Mouse (Mus musculus) layer of hippocampus, adult 9-10 months (tissue): Measurements from ENCODE around the gene Kcnab3.
A peak's percentile ranks its signal among the peaks of the same experiment; 100 is the strongest.

Experiments used
- DNase-seq: peaks from one replicate; pipeline ENCODE4 v3.0.0; 2022; ENCODE audit warnings: low spot score

The Kcnab3 gene

DNA sequence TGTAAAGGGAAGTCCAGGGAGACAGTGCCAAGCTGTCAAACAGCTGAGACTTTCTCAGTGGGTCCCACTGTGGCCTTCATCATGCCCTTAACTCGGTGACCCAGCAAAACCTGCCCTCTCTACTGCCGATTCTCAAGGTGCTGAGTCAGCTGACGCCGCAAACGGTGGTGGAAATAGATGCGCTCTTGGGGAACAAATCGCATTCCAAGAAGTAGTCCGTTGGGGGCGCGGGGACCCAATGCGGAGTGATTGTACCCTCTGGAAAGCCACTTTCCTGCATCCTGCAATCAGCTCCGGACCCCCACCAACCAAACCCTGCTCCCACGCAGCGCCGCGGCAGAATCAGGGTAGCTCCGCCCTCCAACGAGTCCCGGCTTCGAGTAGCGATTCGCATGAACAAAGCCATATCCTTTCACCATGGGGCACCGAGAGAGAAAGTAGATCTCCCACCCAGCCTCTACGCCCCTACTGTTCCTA lies 5.9 kb downstream of the Kcnab3 start:
- peak; percentile 63 for DNase-seq

DNA sequence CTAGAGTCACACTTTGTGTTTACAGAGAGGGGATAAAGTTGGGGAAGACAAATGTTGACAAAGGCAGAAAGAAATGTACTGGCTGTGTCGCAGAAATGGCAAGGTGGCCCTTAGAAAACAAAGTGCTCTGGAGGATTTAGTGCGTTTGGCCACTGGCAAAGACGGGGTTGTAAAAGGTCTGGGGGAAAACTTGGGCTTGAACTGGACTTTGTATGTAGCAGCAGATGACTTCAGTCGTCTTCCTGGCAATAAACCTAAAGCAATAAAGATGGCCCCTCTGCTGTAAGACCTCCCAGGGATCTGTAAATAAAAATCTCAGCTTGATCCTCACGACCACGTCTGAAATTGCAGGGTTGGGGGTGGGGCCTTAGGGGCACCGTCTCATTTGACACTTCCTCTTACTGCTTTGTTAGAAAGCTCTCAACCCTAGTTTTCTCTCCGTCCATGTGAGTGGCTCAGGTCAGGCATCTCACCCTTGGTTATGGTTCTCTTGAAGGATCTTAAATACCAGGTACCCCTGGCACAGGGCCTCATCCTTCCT lies 6.7 kb downstream of the Kcnab3 start:
- DNase-seq: no peak

DNA sequence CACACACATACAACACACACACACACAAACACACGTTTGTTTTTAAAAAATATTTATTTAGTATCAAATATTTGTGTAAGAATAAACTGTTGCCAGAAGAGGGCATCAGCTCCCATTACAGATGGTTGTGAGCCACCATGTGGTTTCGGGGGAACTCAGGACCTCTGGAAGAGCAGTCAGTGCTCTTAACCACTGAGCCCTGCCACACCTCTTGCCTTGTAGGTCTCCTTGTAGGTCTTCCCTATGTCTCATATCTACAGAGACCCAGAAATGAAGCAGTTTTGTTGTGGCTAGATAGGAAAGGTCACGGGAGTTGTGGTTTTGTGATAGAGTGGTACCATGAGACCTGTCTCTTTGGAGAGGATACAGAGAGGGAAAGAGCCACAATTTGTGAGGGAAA lies 7.9 kb downstream of the Kcnab3 start:
- no peak for DNase-seq

DNA sequence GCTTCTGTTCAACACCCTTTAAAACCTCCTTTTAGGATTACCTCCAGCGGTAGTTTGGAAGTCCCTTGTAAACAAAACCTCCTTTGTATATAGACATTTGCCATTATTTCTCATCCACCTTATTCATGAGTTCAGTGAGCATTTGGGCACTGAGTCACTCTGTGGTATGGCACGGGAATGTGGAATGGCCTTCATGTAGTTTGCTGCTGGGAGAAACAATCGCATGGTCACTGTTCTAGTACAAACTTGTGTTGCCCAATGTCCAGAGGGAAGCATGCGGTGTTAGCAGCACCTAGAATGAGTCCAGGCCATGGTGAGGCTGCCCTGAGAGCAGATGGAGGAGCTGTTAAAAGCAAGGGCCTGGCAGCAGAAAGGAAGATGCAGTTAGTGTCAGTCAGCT lies 8.7 kb downstream of the Kcnab3 start:
- DNase-seq: no peak

DNA sequence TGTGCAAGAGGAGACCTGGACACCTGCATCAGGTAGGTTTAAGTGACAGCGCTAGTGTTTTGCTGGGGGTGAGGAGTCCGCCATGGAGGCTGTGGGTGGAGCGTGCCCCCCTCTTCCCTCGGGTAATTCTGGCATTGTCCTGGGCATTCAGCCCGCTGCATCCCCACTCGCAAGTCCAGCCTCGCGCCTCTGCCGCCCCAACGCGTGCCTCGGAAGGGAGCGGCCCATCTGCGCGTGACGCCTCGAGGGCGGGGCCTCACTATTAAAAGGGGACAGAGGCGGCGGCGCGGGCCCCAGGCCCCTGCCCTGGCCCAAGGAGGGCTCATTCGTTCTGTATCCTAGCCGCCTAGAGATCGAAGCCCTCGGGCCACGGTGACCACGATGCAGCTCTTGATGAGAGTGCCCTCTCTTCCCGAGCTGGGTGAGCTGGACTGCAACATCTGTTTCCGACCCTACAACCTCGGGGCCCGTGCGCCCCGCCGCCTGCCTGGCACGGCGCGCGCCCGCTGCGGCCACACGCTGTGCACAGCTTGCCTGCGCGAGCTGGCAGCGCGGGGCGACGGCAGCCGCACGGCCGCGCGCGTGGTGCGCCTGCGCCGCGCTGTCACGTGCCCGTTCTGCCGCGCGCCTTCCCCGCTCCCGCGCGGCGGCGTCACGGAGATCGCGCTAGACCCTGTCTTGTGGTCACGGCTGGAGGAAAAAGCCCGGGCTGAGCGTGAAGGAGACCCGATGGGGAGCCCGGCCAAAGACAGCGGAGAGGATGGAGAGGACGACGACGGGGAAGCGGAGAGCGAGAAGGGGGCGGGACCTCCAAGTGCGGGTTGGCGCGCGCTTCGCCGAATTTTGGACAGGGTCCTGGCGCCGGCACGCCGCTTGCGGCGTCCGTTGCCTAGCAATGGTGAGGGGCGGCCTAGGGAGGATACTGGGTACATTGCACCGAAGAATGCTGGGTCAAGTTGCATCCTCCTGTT lies 14.4 kb downstream of the Kcnab3 start, which contains the start of gene Rnf227:
TSS of gene Rnf227 (plus strand) at position 301 of the 971 bp plus-strand sequence.
- DNase-seq: peak; percentile 36

DNA sequence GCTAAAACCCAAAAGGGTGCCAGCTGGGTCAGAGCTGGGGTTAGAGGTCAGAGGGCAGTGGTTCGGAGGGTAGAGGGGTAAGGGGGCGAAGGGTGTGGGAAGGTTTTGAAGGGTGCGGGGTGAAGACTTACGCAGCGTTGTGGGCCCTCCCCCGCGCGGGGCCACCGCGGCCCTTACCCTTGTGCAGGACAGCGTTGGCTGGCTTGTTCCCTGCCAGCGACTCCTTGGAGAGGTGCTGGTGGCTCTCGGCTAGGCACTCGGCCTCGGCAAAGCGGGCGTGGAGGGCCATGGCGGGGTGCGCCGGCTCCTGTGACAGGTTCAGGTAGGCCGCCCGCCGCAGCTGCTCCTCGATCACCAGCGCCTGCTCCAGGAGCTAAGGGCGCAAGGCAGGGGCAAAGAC lies 20.4 kb downstream of the Kcnab3 start:
- no peak for DNase-seq

DNA sequence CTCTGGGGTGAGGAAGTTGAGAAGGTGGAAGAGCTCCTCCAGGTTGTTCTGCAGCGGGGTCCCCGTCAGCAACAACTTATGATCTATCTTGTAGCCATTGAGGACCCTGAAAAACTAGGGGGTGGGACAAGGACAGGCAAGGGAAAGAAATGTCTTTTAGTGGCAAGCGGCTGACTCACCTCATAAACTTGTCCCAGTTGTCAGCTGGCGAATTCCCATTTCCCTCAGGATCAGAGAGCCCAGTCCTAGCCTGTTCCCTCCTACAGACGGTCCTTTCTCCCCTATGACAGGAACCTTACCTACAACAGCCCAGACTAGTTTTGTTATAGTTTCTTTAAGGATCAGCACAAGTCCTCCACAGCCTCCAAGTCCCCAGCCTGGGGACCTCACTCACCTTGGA lies 30.5 kb downstream of the Kcnab3 start:
- DNase-seq: no peak

DNA sequence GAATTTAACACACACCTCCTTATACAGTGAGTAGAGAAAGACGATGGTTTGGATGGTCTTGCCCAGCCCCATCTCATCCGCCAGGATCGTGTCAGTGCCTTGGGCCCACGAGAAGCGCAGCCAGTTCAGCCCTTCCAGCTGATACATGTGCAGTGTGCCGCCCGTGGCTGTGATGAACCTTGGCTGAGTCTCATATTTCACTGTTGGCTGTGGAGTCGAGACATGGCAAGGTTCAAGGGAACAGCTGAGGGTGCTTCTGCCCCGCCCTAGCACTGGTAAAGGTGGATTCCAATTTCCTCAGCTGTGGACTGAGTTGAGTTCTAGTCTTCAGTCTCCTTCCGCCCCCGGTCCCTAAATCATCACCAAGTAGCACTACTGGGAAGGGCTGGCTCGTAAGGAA lies 31.6 kb downstream of the Kcnab3 start:
- DNase-seq: no peak

DNA sequence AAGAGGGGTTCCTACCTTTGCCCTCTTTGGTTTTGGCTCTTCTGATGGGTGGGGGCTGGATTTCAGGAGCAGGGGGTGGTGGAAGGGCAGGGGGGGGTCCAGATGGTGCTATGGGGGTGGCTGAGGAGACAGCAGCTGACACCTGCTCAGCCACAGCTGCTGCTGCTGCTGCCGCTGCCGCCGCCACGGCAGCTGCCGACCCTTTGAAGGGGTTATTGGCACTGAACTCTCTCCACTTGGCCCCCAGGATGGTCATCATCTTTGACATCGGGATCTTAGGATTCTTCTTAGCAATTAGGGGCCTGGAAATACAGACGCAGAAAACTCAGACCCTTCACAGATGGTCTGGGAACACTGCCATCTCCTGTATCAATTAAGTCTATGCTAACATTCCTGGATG lies 36.0 kb downstream of the Kcnab3 start:
- no peak for DNase-seq

DNA sequence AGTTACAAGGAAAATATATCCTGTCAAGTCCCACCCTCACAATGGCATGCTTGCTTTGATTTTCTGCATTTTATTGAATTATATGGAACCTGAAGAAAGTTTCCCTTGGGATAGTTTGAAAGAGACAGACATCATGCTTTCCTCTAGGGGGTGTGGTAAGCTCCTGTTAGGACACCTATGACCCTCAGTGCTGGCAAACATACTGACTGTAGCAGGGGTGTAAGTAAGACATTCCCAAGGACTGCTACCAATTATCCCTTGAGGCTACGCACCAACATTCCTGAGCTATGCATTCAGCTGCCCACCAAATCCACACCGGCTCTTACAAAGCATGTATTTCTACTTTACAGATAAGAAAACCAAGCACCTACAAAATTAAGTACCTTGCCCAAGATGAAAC lies 36.4 kb downstream of the Kcnab3 start:
- no peak for DNase-seq

DNA sequence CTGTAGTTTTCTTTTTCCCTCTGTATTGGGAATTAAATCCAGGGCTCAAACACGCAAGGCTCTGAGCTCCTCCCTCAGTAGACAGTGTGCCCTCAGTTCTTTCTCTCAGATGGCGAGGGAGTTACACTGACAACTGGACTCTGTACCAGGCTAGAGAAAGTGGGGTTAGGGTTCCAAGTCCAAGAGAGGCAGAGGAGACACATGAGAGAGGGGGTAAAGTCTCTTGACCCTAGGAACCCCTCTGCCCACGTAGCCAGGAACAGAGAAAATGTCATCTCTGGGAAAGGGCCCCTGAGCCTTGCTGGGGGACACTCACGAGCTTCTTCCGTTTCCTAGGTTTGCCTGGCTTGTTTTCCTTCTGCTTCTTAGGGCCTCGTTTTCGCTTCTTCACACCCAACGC lies 38.3 kb downstream of the Kcnab3 start:
- no peak for DNase-seq

DNA sequence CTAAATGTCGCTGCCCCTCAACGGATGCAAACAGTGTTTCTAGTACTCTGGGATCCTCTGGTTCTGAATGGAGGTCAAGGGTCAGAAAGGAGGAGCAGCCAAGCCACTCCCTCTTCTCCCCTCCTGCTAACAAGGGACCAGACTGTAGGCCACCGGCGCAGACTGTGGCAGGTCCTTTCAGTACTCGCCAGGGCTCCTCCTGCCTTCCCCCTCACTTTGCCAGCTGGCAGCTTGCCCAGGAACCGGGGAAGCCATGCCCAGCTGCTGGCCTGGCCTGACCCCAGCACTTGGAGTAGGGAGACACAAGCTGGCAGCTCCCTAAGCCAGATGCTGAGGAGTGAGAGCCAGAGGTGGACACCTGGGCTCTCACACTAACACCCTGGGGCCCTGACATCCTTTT lies 38.9 kb downstream of the Kcnab3 start:
- DNase-seq: peak; percentile 75

DNA sequence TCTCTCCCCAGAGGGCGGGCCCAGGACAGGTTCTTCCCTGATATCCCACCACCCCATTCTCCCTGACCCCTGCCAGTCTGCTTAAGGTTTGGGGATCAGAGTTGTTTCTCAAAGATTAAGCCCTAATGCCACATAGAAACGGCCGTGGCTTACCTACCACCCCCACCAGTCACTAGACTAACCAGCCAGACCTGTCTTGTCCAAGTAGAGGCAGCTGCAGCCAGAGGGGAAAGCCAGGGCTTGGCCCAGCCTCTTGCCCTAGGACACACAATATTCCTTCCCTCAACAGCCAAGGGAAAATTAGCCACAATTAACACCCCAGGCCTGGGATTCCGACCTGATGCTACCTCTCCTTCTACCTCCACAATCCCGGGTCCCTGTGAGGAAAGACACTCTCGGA lies 39.7 kb downstream of the Kcnab3 start:
- no peak for DNase-seq

DNA sequence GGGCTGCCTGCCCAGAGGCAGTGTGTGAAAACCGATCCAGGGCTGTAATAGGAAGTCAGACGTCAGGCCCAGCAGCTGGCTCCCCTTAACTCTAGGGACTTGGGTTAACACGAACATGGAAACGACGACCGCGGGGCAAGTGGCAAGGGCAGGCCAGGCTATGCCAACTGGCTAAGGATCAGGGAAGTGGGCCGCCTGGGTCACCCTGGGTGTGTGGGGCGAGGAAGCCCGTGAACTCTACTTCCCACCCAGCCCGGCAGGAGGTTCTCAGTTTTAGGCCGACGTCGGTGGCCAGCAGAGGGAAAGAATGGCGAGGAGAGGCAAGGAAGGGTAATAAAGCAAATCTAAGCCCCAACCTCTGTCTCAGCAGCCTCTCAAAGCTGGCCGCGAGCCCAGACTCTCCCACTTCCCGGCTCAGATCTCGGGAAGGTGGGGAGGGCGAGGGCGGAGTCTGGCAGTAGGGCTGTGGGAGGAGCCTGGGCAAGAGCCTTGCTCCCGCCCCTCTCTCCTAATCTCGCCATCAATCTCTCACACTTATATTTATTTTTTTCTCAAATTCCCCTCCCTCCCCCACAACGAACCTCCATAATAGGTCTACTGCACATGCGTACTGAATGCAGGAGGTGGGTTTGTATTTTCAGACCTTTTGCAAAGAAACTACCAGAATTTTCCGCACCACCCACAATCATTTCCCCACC lies 40.2 kb downstream of the Kcnab3 start:
- peak; percentile 86 for DNase-seq

DNA sequence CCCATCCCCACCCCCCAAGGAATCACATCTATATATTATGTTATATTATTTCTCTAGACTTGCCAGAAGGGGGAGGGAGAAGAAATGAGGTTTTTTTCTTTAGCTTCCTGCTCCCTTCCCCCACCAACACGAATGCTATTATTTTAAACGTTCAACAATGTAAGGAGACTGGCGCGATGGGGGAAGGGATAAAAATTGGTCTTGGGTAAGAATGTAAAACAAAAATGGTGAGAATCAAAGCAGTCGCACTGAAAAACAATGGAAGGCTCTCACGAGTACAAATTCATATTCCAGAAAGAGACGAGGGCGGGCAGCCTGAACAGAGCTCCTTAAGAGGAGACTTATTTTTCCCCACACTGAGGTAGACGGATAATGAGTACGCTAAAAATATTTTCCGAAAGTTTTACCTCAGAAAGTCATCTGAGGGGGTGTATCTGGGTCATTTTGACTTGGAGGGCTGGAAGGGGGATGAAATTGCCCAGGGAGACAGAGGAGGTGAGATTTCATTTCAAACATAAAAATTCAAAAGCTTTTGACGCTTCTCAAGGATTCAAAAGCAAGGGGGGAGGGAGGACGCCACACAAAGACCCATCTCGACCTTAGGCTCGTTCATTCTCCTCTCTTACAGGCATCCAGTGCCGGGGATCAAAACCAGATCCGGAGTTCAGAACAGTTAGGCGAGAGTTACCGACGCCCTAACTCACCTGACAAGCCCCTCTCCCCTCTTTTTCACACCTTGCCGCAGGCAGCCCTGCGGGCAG lies 41.0 kb downstream of the Kcnab3 start:
- no peak for DNase-seq

DNA sequence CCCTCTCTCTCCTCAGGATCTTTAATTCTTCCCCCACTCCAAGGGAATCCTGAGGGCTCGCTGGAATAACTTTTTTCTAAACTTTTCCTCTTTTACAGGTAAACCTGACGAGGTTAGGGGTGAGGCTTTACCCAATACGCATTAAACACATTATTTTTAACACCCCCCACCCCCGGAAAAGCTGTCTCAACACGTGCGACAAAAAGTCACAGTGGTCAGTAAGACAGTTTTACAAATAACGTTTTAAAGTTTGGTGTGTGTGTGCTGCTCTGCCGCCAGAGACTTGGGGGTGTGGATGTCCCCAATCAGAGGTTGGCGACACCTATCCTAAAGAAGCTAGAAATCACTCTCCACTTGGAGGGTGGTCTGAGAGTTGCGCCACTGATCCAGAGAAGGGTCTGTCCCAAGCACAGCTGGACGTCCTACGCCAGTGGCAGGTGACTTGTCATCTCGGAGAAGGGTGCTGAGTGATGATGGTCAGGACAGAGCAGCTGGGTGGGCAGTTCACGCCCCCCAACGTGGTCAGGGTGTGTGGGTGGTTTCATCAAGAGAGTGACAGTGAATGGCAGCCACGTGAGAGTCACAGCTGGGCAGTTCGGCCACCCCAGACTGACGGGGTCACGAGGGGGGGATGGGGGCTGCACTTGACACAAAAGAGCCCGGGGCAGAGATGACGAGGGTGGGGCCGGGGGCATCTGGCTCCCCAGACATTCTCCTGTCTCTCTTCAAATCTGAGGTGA lies 41.7 kb downstream of the Kcnab3 start:
- DNase-seq: no peak

DNA sequence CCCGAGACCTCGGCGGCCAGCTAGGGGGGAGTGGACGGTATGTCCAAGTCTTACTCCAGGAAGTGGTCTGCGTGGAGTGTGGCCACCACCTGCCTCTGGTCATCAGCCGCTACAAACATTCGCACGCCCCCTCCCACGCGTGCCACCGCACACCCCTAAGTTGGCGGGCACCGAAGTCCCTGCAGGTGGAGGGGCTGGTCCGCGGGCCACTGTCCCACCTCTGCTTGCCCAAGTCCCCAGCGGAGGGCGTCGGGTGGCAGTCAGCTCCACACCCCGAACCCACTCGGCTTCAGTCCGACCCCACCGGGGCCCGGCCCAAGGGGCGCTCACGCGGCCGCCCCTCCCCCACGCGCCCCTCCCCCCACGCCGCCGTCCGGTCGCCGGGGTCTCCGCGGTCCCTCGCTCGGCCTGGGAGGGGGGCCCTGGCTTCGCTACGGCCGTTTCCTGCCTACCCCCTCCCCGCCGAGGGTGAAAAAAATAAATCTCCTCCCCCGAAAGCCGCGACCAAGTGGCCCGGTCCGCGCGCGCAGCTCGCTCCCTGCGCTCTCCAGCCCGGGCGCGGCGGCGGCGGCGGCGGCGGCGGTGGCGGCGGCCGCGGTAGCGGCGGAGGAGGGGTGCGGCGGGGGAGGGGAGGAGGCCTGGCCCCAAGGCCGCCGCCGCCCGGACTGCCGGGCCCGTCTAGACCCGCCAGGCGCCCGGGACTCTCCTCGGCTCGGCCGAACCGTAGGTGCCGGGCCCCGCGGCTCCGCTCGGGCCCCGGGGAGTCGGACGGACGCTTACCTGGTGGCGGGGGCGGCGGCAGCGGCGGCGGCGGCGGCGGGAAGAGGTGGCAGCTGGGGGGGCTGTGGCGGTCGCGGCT lies 42.5 kb downstream of the Kcnab3 start:
- no peak for DNase-seq

DNA sequence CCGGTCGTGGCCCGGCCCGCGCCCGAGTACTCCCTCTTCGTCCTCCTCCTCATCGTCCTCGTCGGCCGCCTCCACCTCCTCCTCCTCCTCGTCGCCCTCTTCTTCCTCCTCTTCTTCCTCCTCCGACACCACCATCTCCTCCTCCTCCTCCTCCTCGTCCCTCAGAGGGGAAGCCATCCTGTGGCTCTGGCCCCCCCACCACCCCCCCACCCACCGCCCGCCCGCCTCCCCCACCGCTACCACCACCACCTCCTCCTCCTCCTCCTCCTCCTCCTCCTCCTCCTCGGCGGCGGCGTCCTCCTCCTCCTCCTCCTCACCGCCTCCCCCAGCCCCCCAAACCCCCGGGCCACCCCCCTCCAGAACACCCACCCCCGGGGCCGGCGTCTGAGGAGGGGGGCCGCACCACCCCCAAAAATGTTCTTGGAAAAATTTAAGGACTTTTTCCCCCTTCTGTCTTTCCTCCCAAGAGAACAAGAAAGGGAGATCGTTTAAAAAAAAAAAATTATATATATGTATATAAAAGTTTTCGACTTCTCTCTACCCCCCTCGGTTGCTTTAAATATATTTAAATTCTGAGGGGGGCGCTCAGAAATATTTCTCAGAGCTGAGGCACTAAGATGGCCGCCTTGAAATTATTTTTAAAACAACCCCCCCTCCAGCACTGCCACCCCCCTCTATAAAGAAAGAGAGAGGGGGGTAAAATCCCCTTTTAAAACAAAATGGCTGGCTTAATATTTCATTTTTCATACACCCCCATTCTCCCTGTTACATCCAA lies 43.3 kb downstream of the Kcnab3 start, which contains the start of gene Chd3:
TSS of gene Chd3 (minus strand) at position 192 of the 775 bp plus-strand sequence.
- no peak for DNase-seq

DNA sequence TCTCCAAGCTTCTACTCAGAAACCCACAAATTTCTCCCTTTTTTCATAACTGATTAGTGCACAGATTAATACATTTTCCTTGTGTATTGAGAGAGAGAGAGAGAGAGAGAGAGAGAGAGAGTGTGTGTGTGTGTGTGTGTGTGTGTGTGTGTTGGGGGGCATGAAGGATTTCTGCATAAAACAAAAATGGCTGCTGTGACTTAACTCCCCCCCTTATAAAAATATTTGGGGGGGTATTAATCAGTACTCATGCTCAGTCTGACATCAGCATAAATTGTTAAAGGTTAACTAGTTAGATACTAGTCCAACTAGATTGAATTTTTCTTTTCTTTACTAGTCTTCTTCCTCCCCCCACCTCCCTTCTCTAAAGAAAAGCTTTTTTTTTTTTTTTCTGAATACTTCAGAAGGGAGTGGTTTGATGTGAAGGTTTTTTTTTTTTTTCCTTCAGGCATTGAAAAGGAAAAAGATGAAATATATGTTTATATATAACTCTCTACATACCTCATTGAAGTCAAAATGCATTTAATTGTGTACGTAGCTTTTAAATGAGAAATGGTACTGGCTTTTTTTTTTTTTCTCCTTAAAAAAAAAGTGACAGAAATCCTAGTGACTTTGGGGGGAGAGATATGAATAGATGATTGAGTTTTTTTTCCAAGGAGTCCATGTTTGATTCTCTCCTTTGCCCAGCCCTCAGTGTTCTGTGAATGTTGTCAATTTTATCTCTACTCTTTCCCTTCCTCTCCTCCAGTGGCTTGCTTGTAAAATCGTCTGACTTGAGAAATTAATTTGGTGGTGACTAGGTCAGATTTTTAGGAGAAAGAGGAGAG lies 44.1 kb downstream of the Kcnab3 start:
- no peak for DNase-seq
